Mouse (Mus musculus) ovary, adult 18-20 months (tissue): ENCODE data around the gene Elovl7.

Source experiments
- DNase-seq: peaks from one replicate; pipeline ENCODE4 v3.0.0; 2022; ENCODE audit warnings: low spot score, mixed read lengths

The Elovl7 gene

GRCm38 (mm10) chr13:108302957-108303675, 88.9 kb downstream of the Elovl7 start:
- DNase-seq: no peak

- DNase-seq: no peak
Observed at GRCm38 (mm10) chr13:108303841-108304240, 89.6 kb downstream of the Elovl7 start.

DNA sequence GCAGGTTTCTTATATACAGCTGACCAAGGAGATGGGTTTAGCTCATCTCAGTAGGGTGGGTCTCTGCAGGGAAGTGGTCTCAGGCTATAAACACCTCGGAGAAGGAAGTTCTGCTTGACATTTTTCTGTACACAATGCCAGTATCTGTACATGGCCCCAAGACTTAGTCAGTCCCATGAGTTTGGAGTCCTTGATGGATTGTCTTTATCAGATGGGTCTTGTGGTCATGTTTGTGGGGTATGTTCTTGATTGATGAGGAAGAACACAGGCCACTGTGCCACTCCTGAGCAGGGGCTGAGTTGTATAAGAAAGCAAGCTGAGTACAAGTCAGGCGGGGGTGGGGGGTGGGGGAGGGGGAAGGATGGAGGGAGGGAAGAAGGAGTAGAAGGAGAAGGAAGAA, 90.5 kb downstream of the Elovl7 start:
- DNase-seq: no peak

- peak; percentile 89 for DNase-seq
Observed at GRCm38 (mm10) chr13:108315702-108316486, 101.7 kb downstream of the Elovl7 start, which contains the start of gene Depdc1b. Gene Depdc1b, plus strand, starts transcription at chr13:108316332.

DNA sequence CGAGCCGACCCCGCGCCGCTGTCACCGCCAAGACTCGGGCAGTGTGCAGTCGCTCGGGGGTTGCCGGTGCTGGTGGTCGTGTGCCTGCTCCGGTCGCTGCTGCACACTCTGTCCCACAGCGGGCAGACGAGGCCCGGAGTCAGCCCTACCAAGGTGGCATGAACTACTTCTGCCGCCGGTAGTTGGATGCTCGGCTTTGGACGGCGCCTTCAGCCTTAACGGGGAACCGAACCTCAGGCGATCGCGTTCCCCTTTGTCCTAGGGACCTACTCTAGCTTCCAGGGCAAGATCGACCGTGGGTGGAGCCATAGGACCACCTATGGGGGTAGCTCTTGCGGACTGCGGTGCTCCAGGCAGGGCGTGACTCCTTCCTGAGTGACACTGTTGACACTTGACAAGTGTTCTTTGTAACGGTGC, 102.3 kb downstream of the Elovl7 start:
- DNase-seq: no peak

DNA sequence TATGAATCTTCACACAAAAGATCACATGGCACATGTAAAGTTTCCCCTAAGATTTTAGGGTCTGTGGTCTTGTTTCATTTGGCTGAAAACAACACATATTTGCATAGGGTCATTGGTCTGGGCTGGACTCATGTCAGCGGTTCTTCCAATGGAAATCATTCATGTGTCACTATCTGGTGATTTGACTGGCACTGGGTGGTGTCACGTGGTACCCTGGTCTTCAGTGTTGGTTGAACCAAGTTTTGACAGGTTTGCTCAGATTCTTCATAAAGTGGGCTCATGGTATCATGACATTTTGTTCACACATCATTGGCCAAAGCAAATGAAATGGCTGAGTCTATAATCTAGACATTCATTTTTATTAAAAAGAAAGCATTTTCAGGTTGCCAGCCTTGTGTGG, 103.2 kb downstream of the Elovl7 start:
- DNase-seq: no peak

DNA sequence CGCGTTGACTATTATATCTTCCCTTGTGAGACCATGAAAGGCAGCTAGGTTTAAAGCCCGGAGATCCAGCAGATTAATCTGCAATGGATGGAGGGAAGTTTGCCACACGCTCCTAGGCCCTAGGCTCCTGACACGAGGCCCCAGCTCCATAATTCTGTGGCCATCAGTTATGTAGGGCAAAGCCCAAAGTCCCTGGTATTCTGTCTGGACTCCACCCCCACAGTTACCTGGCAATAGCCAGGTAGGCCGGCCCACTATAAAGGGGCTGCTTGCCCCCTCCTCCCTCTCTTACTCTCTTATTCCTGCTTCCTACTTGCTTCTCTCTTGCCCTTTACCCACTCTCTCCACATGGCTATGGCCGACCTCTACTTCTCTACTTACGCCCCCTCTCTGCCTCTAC, 104.8 kb downstream of the Elovl7 start:
- no peak for DNase-seq

DNA sequence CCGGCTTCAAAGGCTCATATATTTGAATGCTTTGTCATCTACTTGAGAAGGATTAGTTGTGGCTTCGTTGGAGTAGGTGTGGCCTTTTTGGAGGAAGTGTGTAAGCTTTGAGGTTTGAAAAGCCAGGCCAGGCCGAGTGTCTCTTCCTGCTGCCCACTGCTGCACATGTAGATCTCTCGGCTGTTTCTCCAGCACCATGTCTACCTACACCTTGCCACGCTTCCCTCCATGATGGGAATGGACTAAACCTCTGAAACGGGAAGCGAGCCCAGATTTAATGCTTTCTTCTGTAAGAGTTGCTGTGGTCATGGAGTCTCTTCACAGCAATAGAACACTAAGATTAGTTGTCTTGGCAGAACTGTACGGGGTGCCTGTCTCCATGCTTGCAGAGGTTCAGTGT, 106.0 kb downstream of the Elovl7 start:
- DNase-seq: no peak

DNA sequence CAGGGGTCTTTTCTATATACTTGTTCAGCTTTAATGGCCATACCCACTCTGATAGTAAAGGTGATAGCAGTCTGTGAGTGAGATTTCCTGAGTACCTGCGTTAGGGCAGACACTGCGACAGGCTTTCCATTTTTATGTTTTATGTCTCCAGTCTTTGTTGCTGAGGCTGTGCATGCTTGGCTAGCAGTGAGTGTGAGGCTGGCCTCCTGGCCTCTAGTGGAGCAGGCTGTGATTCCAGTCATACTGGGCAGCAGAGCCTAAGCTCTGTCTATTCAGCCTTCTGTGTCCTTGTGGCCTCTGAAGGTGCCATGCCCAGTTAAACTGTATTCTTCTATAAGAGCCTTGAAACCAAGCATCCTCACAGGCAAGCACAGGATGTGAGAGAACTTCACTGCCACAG, 108.3 kb downstream of the Elovl7 start:
- DNase-seq: no peak

- DNase-seq: no peak
Observed at GRCm38 (mm10) chr13:108323317-108323716, 109.1 kb downstream of the Elovl7 start.

DNA sequence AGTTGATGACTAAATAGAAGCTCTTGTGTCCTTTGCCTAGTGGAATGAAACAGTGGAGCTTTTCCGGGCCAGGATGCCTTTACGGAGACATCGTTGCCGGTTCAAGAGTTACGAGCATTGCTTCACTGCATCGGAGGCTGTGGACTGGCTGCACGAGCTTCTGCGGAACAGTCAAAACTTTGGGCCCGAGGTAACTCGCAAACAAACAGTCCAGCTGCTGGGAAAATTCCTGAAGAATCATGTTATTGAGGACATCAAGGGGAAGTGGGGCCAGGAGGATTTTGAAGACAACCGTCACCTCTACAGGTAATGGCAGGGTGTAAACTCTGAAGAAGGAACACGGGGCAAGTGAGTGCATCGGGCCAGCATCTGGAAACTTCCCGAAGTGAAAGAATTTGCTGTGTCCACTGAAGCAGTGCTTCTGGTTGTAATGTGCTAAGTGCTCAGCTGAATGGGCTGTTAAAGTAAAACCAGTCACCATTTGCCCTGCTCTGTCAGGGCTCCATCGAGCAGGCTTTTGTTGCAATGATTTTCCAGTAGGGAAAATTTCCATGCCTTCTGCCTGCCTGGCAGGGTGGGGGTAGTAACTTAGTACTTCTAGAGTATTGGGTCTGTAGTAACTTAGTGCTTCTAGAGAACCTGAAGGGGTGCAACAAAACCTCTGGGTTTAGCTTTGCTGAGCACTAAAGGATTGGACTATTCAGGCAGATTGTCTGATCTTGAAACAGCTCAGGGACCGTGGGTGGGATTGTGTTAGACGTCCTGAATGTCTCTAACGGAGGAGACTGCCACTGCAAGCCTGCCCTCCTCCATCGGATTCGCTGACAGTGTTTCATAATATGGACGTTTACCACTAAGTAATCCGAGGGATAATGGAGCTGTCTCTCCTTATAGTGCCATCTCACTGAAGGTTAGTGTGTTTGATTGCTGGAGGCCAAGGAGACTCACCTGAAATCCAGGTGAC, 109.9 kb downstream of the Elovl7 start:
- DNase-seq: no peak

DNA sequence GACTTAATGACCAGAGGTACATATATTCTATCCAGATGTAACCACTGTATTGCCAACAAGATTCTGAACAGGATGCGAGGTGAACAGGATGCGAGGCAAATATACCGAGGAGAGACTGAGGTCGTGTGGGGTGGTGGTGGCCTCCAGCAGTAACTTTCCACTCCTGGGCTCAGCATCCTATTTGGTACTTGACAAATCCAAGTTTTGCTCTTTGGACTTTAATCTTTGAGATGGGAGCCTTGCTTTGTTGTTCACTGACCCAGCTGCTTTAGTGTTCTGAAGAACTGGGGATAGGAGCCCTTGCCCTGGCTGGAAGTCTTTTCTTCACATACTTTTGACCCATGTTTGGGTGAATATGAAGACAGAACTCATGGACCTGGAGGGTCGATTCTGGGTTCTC, 111.7 kb downstream of the Elovl7 start:
- DNase-seq: no peak

GRCm38 (mm10) chr13:108326351-108326750, 112.1 kb downstream of the Elovl7 start:
- DNase-seq: no peak

- no peak for DNase-seq
Observed at GRCm38 (mm10) chr13:108327047-108327446, 112.8 kb downstream of the Elovl7 start.

DNA sequence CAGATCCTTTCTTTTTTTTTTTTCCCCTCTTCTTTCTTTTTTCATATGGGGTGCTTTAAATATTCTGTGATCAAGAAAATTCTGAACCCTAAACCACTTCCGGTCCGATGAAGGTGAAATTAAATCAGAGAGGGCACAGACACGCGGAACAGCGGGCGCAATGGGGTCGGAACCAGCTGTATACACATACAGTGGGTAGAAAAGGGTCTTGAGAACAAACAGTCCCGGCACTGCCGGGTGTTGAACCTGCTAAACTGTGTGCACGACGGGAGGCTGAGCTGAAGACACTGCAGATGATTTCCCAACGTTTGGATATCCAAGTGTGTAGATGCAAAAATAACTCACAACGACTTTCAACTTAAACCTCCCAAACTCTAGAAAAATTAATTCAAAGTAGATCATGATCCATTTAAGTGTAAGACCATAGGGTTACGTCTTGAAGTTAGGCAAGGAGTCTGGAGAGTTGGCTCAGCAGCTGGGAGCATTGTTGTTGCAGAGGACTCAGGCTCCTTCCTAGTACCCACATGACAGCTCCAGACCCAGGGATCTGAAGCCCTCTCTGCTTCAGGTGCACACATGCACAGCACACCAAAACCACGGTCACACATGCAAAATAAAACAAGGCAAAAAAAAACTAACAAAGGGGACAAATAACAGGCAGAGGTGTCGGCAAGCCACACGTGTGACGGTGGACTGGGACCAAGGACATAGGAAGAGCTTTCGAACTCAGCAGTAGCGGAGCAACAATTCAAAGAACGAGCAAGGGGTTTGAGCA, 114.4 kb downstream of the Elovl7 start:
- DNase-seq: no peak

GRCm38 (mm10) chr13:108329693-108330092, 115.5 kb downstream of the Elovl7 start:
- no peak for DNase-seq
